In genomic region chr11:101459716-101460115, GRCm38 (mm10) we compare ENCODE assay signal across 13 mouse cellular contexts. TPM values are rescaled to one million over a fixed set of nuclear protein-coding genes. Genes with fewer than 3 reads are reported as not detected.
DNase-seq lines count a peak whose midpoint lies in the region; ATAC-seq lines count a peak whose summit lies in the region.
"Had no signal": no experiment of that assay in that cellular context is flagged by ENCODE, and none has a peak within 500 bp of the region (broad histone marks: within the 10 kb centered on the region; RNA-seq: fewer than 3 reads in every experiment).

No protein-coding gene starts in this region.

- no peaks in the 10 kb centered on the region for H3K9me3 ChIP-seq in forebrain, embryonic 16.5 days (ENCODE audit: control insufficient read depth, low read length)
- H3K9me3 ChIP-seq in forebrain, embryonic 12.5 days: no peaks in the 10 kb centered on the region
- H3K9me3 ChIP-seq in stomach, embryonic 16.5 days (replicated peaks; ENCODE audit: control insufficient read depth, low read length): no peaks in the 10 kb centered on the region

- ATAC-seq in forebrain, embryonic 16.5 days: 0 out of 2 replicates have a peak, but pooled peaks have one; percentile 11
- ATAC-seq in forebrain, embryonic 12.5 days (ENCODE audit: low FRiP score): no peak
- 0 out of 2 replicates have a peak, but pooled peaks have one; percentile 6 for ATAC-seq in stomach, embryonic 16.5 days (ENCODE audit: insufficient read depth, low FRiP score)
- ATAC-seq: Patski had no signal

- DNase-seq in lung, adult 18-20 months: peak; percentile 58 to 75
- no peak for DNase-seq in lung, postnatal 14 days
- DNase-seq in kidney, postnatal 14 days: peak; percentile 68
- no peak for DNase-seq in urinary bladder, postnatal 4 days (ENCODE audit: low spot score in 2 of 2)
- no peak for DNase-seq in right cerebral cortex, postnatal 36 days (ENCODE audit: low spot score in 2 of 2)
- DNase-seq: cerebellum, postnatal 36 days; left cerebral cortex, postnatal 4 days; thymus, postnatal 25 days had no signal

- H3K4me2 ChIP-seq in forebrain, embryonic 16.5 days (ENCODE audit: low read length): no peak overlapping the region
- no peak overlapping the region for H3K4me2 ChIP-seq in forebrain, embryonic 12.5 days
- no peak overlapping the region for H3K4me2 ChIP-seq in stomach, embryonic 16.5 days (ENCODE audit: low read depth, low read length)

- H3K4me3 ChIP-seq in forebrain, embryonic 16.5 days (replicated peaks; ENCODE audit: low read length): no peak overlapping the region
- H3K4me3 ChIP-seq in forebrain, embryonic 12.5 days (replicated peaks): no peak overlapping the region
- H3K4me3 ChIP-seq in stomach, embryonic 16.5 days (replicated peaks; ENCODE audit: low read length): no peak overlapping the region
- H3K4me3 ChIP-seq: erythroblast, embryonic 14.5 days had no signal

- 54% methylated on average over 6 of the region's 6 CpGs for WGBS in forebrain, embryonic 16.5 days
- WGBS in forebrain, embryonic 12.5 days: 39% methylated on average over 4 of the region's 6 CpGs
- 53% methylated on average over 6 of the region's 6 CpGs for WGBS in stomach, embryonic 16.5 days

- peaks cover 27% of the 10 kb centered on the region for H3K4me1 ChIP-seq in forebrain, embryonic 16.5 days (replicated peaks; ENCODE audit: control insufficient read depth, insufficient read depth, low read length)
- peaks cover 38% of the 10 kb centered on the region for H3K4me1 ChIP-seq in forebrain, embryonic 12.5 days
- peaks cover 35% of the 10 kb centered on the region for H3K4me1 ChIP-seq in stomach, embryonic 16.5 days (ENCODE audit: control insufficient read depth, insufficient read depth, low read length)

- H3K9ac ChIP-seq in forebrain, embryonic 16.5 days (replicated peaks; ENCODE audit: low read depth, low read length): no peak overlapping the region
- H3K9ac ChIP-seq in forebrain, embryonic 12.5 days: no peak overlapping the region
- no peak overlapping the region for H3K9ac ChIP-seq in stomach, embryonic 16.5 days (ENCODE audit: low read length)

- H3K27me3 ChIP-seq in forebrain, embryonic 16.5 days (replicated peaks; ENCODE audit: control insufficient read depth, insufficient read depth, low read length): no peaks in the 10 kb centered on the region
- peaks cover under 1% of the 10 kb centered on the region; the same call in 1 of the 2 replicates for H3K27me3 ChIP-seq in forebrain, embryonic 12.5 days
- no peaks in the 10 kb centered on the region for H3K27me3 ChIP-seq in stomach, embryonic 16.5 days (ENCODE audit: control insufficient read depth, insufficient read depth, low read length)
- H3K27me3 ChIP-seq: Patski had no signal

- H3K27ac ChIP-seq in forebrain, embryonic 16.5 days (ENCODE audit: low read length): no peak overlapping the region
- no peak overlapping the region for H3K27ac ChIP-seq in forebrain, embryonic 12.5 days
- no peak overlapping the region; the same call in 1 of the 2 replicates for H3K27ac ChIP-seq in stomach, embryonic 16.5 days (ENCODE audit: low read length)

- H3K36me3 ChIP-seq in forebrain, embryonic 16.5 days (ENCODE audit: control insufficient read depth, insufficient read depth): peaks cover 23% of the 10 kb centered on the region
- H3K36me3 ChIP-seq in forebrain, embryonic 12.5 days (replicated peaks): peaks cover 49% of the 10 kb centered on the region
- H3K36me3 ChIP-seq in stomach, embryonic 16.5 days (ENCODE audit: control insufficient read depth, insufficient read depth, low read length): 0 out of 2 replicates have a peak, but pooled peaks cover 7% of the 10 kb centered on the region

RNA-seq across cellular contexts. Expression of gene Rnd2, which starts 5.1 kb away (rescaled TPM):
- polyA plus RNA-seq in forebrain, embryonic 16.5 days (2015; fragmentation: Nextera tagmentation; extraction: Ambion mirVana): 91.6 and 95.8 TPM in 2 replicates
- polyA plus RNA-seq in forebrain, embryonic 12.5 days (2016; fragmentation: Nextera tagmentation; extraction: Ambion mirVana): 101 and 105 TPM in 2 replicates
- 10.7 and 11.9 TPM in 2 replicates for polyA plus RNA-seq in stomach, embryonic 16.5 days (2015; fragmentation: Nextera tagmentation; extraction: Ambion mirVana)

RNA-seq across cellular contexts. Expression of gene Vat1, which starts 6.3 kb away (rescaled TPM):
- 65.5 and 79.5 TPM in 2 replicates for polyA plus RNA-seq in forebrain, embryonic 16.5 days (2015; fragmentation: Nextera tagmentation; extraction: Ambion mirVana)
- polyA plus RNA-seq in forebrain, embryonic 12.5 days (2016; fragmentation: Nextera tagmentation; extraction: Ambion mirVana): 62.9 and 65.4 TPM in 2 replicates
- 67.1 and 73.8 TPM in 2 replicates for polyA plus RNA-seq in stomach, embryonic 16.5 days (2015; fragmentation: Nextera tagmentation; extraction: Ambion mirVana)

RNA-seq across cellular contexts. Expression of gene Ifi35, which starts 11.5 kb away (rescaled TPM):
- 2.2 and 2.5 TPM in 2 replicates for polyA plus RNA-seq in forebrain, embryonic 16.5 days (2015; fragmentation: Nextera tagmentation; extraction: Ambion mirVana)
- polyA plus RNA-seq in forebrain, embryonic 12.5 days (2016; fragmentation: Nextera tagmentation; extraction: Ambion mirVana): 2.2 TPM in 2 replicates
- 26.3 and 26.8 TPM in 2 replicates for polyA plus RNA-seq in stomach, embryonic 16.5 days (2015; fragmentation: Nextera tagmentation; extraction: Ambion mirVana)

RNA-seq across cellular contexts. Expression of gene Rpl27, which starts 17.6 kb away (rescaled TPM):
- polyA plus RNA-seq in forebrain, embryonic 16.5 days (2015; fragmentation: Nextera tagmentation; extraction: Ambion mirVana): 219 and 239 TPM in 2 replicates
- polyA plus RNA-seq in forebrain, embryonic 12.5 days (2016; fragmentation: Nextera tagmentation; extraction: Ambion mirVana): 354 and 378 TPM in 2 replicates
- polyA plus RNA-seq in stomach, embryonic 16.5 days (2015; fragmentation: Nextera tagmentation; extraction: Ambion mirVana): 241 and 276 TPM in 2 replicates

RNA-seq across cellular contexts. Expression of gene Ptges3l, which starts 34.6 kb away (rescaled TPM):
- polyA plus RNA-seq in forebrain, embryonic 16.5 days (2015; fragmentation: Nextera tagmentation; extraction: Ambion mirVana): 2.0 TPM in 2 replicates
- polyA plus RNA-seq in forebrain, embryonic 12.5 days (2016; fragmentation: Nextera tagmentation; extraction: Ambion mirVana): 2.1 and 2.5 TPM in 2 replicates
- polyA plus RNA-seq in stomach, embryonic 16.5 days (2015; fragmentation: Nextera tagmentation; extraction: Ambion mirVana): 16.3 and 26.9 TPM in 2 replicates
- polyA plus RNA-seq: erythroblast, embryonic 14.5 days had no signal

Comparison
In these comparisons a context has a peak if more than half of its experiments do, and no peak if none do; other contexts are left out.
1. DNase-seq: peak in lung, adult 18-20 months (2 of 2) and kidney, postnatal 14 days (single experiment); none in lung, postnatal 14 days (single experiment), urinary bladder, postnatal 4 days (0 of 2) and right cerebral cortex, postnatal 36 days (0 of 2).